Mouse (Mus musculus) midbrain, embryonic 15.5 days (tissue): Measurements from ENCODE around the gene Gm20918. TPM values are rescaled to one million over a fixed set of nuclear protein-coding genes. Genes with fewer than 3 reads are reported as not detected.
"Not testable (repeated sequence)": the region's sequence is repeated elsewhere in the genome, so short reads cannot be mapped to it uniquely, and the experiment has no call there.

ENCODE experiments used
- ATAC-seq: fragments of 200-750 bp; cut with Nextera tagmentation; replicated peaks from 2 replicates; pipeline ENCODE4 v1.8.0; 2017; ENCODE audit warnings: moderate TSS enrichment
- H3K27ac ChIP-seq: fragments of 300-500 bp; sonication (generic); 2 replicates; pipeline ENCODE4 v1.5.1; 2015; ENCODE audit warnings: mild to moderate bottlenecking, inconsistent platforms
- H3K27me3 ChIP-seq: fragments of 300-500 bp; sonication (generic); replicated peaks from 2 replicates; pipeline ENCODE4 v1.6.1; 2015; ENCODE audit warnings: inconsistent platforms
- H3K36me3 ChIP-seq: fragments of 300-500 bp; sonication (generic); replicated peaks from 2 replicates; pipeline ENCODE4 v1.6.1; 2015; ENCODE audit warnings: inconsistent platforms
- H3K4me1 ChIP-seq: fragments of 300-500 bp; sonication (generic); 2 replicates; pipeline ENCODE4 v1.6.1; 2015; ENCODE audit warnings: inconsistent platforms
- H3K4me2 ChIP-seq: fragments of 300-500 bp; sonication (generic); 2 replicates; pipeline ENCODE4 v1.6.1; 2015; ENCODE audit warnings: inconsistent platforms, mild to moderate bottlenecking, moderate library complexity
- H3K4me3 ChIP-seq: fragments of 300-500 bp; sonication (generic); 2 replicates; pipeline ENCODE4 v1.5.1; 2015; ENCODE audit warnings: mild to moderate bottlenecking, inconsistent platforms
- H3K9ac ChIP-seq: fragments of 300-500 bp; sonication (generic); 2 replicates; pipeline ENCODE4 v1.6.1; 2015; ENCODE audit warnings: mild to moderate bottlenecking, inconsistent platforms
- H3K9me3 ChIP-seq: fragments of 300-500 bp; sonication (generic); 2 replicates; pipeline ENCODE4 v1.6.1; 2016; ENCODE audit warnings: inconsistent platforms
- polyA plus RNA-seq: library from polyadenylated mRNA; unstranded; fragments of >200 nt; fragmentation: Nextera tagmentation; extraction: Ambion mirVana; gene quantifications from 2 replicates; pipeline ENCODE4 v1.2.1, GENCODE M21; 2015

The Gm20918 gene
- not detected in 2 replicates for polyA plus RNA-seq

DNA sequence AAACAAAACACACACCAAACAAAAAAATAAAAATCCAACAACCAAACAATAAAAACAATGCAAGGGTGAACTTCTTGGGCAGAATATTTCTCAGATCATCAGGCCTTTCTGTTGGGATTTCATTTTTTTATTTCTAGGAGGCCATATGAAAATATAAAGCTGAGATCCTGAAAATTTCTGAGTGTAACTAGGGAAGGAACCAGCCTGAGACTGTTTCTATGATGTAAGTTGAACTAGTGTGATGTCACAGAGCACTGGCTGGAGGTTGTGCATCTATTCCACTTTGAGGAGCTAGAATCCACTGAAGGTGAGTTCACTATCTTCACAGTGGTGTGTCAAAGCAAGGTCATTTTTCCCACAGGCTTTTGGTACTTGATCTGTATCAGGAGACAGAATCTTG is at the start of gene Gm20918:
Gene Gm20918, plus strand, starts transcription at position 301 of the 400 bp plus-strand sequence.
- H3K4me1 ChIP-seq, H3K9ac ChIP-seq, H3K36me3 ChIP-seq, ATAC-seq, H3K4me2 ChIP-seq, H3K4me3 ChIP-seq, H3K9me3 ChIP-seq, H3K27me3 ChIP-seq, H3K27ac ChIP-seq: not testable (repeated sequence)

Other genes with a start within 250 kb of the Gm20918 start
- not detected in 2 replicates for gene Gm21820, start 205.5 kb downstream of the Gm20918 start, polyA plus RNA-seq